Mouse (Mus musculus): ENCODE measurements around the gene Sgsh. TPM values are rescaled to one million over a fixed set of nuclear protein-coding genes. Genes with fewer than 3 reads are reported as not detected.

Sgsh gene
- total and polyA plus RNA-seq, 3 experiments = 0.12 to 0.25 TPM; not detected in 1

DNA sequence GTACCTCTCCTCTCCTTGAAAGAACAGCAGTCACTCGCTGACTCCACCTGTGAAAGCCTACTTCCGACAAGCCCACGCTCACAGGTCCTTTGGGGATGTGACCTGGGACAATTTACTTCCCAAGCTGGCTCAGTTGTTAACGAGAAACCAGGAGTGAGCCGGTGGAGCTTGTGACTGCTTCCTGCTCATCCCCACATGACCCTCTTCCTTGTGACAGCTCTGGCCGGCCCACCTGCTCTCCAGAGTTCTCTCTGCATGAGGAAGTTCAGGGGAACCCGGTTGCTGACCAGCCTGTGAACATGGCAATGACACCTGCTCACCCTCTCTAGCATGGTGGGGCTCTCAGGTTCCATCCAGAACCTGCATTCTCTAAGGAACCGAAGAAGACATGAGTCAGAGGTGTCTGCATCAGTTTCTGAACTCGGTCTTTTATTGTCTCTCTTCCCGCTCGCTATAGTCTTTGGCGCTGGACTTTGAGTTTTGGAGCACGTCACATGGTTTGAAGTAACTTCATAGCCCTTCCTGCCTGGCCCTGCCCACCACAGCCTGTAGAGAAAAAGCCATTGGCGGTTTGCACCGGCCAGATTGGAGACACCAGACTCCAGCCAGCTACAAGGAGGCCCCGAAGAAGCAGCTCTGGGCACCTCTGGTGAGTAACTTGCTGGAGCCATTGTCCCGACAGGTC is 40.9 kb downstream of the Sgsh start:
- no peaks in the 10 kb centered on the region for H3K36me3 ChIP-seq (ENCODE audit: control insufficient read depth in 1 of 2, insufficient read depth in 2 of 2, low read length in 2 of 2)
- H3K27me3 ChIP-seq (ENCODE audit: control insufficient read depth in 1 of 2, insufficient read depth in 2 of 2, low read length in 2 of 2) = peaks cover 4 to 14% of the 10 kb centered on the region in 2 experiments
- H3K9me3 ChIP-seq (replicated peaks; ENCODE audit: insufficient read depth, low read length) = no peaks in the 10 kb centered on the region
- H3K4me3 ChIP-seq (ENCODE audit: control insufficient read depth in 1 of 2, insufficient read depth in 1 of 2, low read depth in 2 of 2, low read length in 2 of 2) = no peak overlapping the region
- no peak for DNase-seq (ENCODE audit: low read depth, low spot score)
- no peak overlapping the region for H3K27ac ChIP-seq (ENCODE audit: control insufficient read depth, low read depth, low read length)
- no peaks in the 10 kb centered on the region for H3K4me1 ChIP-seq (ENCODE audit: control insufficient read depth in 1 of 2, insufficient read depth in 2 of 2, low read length in 2 of 2)
- no peak for TF ChIP-seq MAFK (IDR thresholded peaks at IDR 0.05; ENCODE audit: borderline replicate concordance, low read depth, low read length)
- no peak for TF ChIP-seq UBTF (IDR thresholded peaks at IDR 0.05; ENCODE audit: borderline replicate concordance, insufficient read depth, low read depth, low read length)
- TF ChIP-seq TAL1 (IDR thresholded peaks at IDR 0.05; ENCODE audit: low read length) = no peak
- TF ChIP-seq CHD1 (IDR thresholded peaks at IDR 0.05; ENCODE audit: low read depth, low read length) = no peak
- no peak for TF ChIP-seq POLR2AphosphoS5 (IDR thresholded peaks at IDR 0.05; ENCODE audit: borderline replicate concordance, low read depth, low read length)
- TF ChIP-seq NELFE (IDR thresholded peaks at IDR 0.05; ENCODE audit: low read depth, low read length) = no peak
- TF ChIP-seq EP300 (IDR thresholded peaks at IDR 0.05; ENCODE audit: low read depth in 1 of 2, low read length in 2 of 2) = no peak
- no peak for TF ChIP-seq ZC3H11A (IDR thresholded peaks at IDR 0.05; ENCODE audit: low read depth, low read length)
- H3K9ac ChIP-seq (ENCODE audit: control insufficient read depth, low read depth, low read length, poor library complexity, severe bottlenecking) = no peak overlapping the region
- no peaks in the 10 kb centered on the region for H3K79me2 ChIP-seq (ENCODE audit: control insufficient read depth, insufficient read depth, low read length, poor library complexity)

DNA sequence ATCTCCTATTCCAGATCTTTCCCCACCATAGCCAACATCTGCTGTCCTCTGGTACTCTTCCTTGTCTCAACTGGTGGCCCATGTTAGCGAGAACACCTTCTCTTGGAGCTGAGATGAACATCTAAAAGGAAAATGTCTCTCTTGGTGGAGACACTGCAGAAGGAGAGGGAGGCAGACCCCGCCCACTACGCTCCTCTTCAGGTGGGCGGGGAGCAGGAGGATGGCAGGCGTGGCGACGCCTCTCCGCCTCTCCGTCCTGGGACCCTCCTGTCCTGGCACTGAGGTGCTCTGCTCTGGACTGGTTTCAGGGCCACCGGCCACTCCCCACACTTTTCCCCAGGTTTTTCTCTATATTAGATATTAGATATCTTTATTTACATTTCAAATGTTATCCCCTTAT is 44.7 kb downstream of the Sgsh start:
- Histone ChIP-seq H3K79me2 (ENCODE audit: control insufficient read depth, insufficient read depth, low read length, poor library complexity) (no peaks in the 10 kb centered on the region), H3K9ac (ENCODE audit: control insufficient read depth, low read depth, low read length, poor library complexity, severe bottlenecking) (no peak overlapping the region), H3K4me3 (ENCODE audit: control insufficient read depth in 1 of 2, insufficient read depth in 1 of 2, low read depth in 2 of 2, low read length in 2 of 2) (no peak overlapping the region), H3K36me3 (ENCODE audit: control insufficient read depth in 1 of 2, insufficient read depth in 2 of 2, low read length in 2 of 2) (no peaks in the 10 kb centered on the region), H3K9me3 (replicated peaks; ENCODE audit: insufficient read depth, low read length) (no peaks in the 10 kb centered on the region), H3K27me3 (ENCODE audit: control insufficient read depth in 1 of 2, insufficient read depth in 2 of 2, low read length in 2 of 2) (peaks cover 3 to 9% of the 10 kb centered on the region in 2 experiments), H3K4me1 (ENCODE audit: control insufficient read depth in 1 of 2, insufficient read depth in 2 of 2, low read length in 2 of 2) (0 out of 4 replicates have a peak, but pooled peaks cover 0 to 4% of the 10 kb centered on the region in 2 experiments), H3K27ac (ENCODE audit: control insufficient read depth, low read depth, low read length) (no peak overlapping the region)
- DNase-seq (ENCODE audit: low read depth, low spot score) = no peak
- no peak for TF ChIP-seq MXI1 (IDR thresholded peaks at IDR 0.05; ENCODE audit: low read depth, low read length)
- TF ChIP-seq ZKSCAN1 (IDR thresholded peaks at IDR 0.05; ENCODE audit: low read depth, low read length) = no peak
- no peak for TF ChIP-seq TAL1 (IDR thresholded peaks at IDR 0.05; ENCODE audit: low read length)
- TF ChIP-seq USF2 (IDR thresholded peaks at IDR 0.05; ENCODE audit: borderline replicate concordance in 1 of 2, insufficient read depth in 1 of 2, low read depth in 1 of 2, low read length in 2 of 2) = no peak
- TF ChIP-seq NRF1 (IDR thresholded peaks at IDR 0.05; ENCODE audit: insufficient read depth, low read depth, low read length, poor library complexity, severe bottlenecking) = no peak
- no peak for TF ChIP-seq UBTF (IDR thresholded peaks at IDR 0.05; ENCODE audit: borderline replicate concordance, insufficient read depth, low read depth, low read length)
